8 mouse cellular contexts compared by ENCODE assay signal in the genomic region with DNA sequence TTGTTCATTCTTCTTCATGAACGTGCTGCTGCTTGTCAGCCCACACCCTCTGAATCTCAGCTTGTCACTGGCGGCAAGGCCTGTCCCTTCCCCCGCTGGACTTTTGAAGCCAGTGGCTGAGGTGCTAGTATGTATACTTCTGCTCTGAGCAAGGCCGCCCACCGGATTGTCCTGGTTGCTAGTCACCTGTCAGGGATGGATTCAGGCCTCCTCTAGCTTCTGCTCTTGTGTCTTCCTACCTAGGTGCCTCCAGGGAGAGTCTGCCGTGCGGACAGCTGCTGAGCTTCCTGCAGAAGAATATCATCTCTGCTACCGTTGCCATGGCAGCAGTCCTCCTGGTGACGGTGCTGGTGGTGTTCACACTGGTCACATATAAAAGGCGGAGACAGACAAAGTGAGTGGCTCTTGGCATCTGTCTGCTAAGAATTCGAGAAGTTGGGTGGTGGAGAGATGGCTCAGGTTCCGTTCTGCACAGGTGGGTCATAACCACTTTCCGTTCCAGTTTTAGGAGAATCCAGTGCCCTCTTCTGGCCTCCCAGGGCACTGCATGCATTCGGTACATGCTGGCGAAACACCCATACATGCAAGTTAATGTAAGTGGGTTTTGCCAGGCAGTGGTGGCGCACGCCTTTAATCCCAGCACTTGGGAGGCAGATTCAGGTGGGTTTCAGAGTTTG. TPM values are rescaled to one million over a fixed set of nuclear protein-coding genes. Genes with fewer than 3 reads are reported as not detected.
DNase-seq lines count a peak whose midpoint lies in the region; ATAC-seq and TF ChIP-seq lines count a peak whose summit lies in the region.

No protein-coding gene starts in this region.

- TF ChIP-seq CTCF in spleen, adult 2 months (IDR thresholded peaks at IDR 0.05; ENCODE audit: extremely low read depth, insufficient read depth, insufficient read length, insufficient replicate concordance) = peak; percentile 68; the same call in 1 of the 2 replicates

- no peak overlapping the region for H3K9ac ChIP-seq in embryonic facial prominence, embryonic 12.5 days
- H3K9ac ChIP-seq in kidney, embryonic 14.5 days (ENCODE audit: low read depth, low read length) = no peak overlapping the region
- H3K9ac ChIP-seq in limb, embryonic 13.5 days = no peak overlapping the region
- no peak overlapping the region for H3K9ac ChIP-seq in midbrain, embryonic 15.5 days

- ATAC-seq in embryonic facial prominence, embryonic 12.5 days (ENCODE audit: insufficient number of reproducible peaks, insufficient read depth, low FRiP score, low TSS enrichment) = peak; percentile 55; the same call in 1 of the 2 replicates
- peak; percentile 46; the same call in 1 of the 2 replicates for ATAC-seq in kidney, embryonic 14.5 days (ENCODE audit: low FRiP score, low TSS enrichment)
- peak; percentile 32; the same call in 1 of the 2 replicates for ATAC-seq in limb, embryonic 13.5 days (ENCODE audit: low FRiP score, low read depth)
- ATAC-seq in midbrain, embryonic 15.5 days (replicated peaks) = peak; percentile 89

- no peaks in the 10 kb centered on the region for H3K36me3 ChIP-seq in embryonic facial prominence, embryonic 12.5 days
- no peaks in the 10 kb centered on the region for H3K36me3 ChIP-seq in heart, embryonic 10.5 days
- H3K36me3 ChIP-seq in kidney, embryonic 14.5 days (ENCODE audit: control insufficient read depth, insufficient read depth, low read length) = no peaks in the 10 kb centered on the region
- no peaks in the 10 kb centered on the region for H3K36me3 ChIP-seq in limb, embryonic 13.5 days
- H3K36me3 ChIP-seq in midbrain, embryonic 15.5 days (replicated peaks) = no peaks in the 10 kb centered on the region
- no peaks in the 10 kb centered on the region for H3K36me3 ChIP-seq in spleen, adult 2 months (ENCODE audit: control insufficient read depth, insufficient read depth, low read length)

- TF ChIP-seq POLR2A in spleen, adult 2 months (IDR thresholded peaks at IDR 0.05; ENCODE audit: low read depth, low read length) = no peak

- no peak overlapping the region for H3K27ac ChIP-seq in embryonic facial prominence, embryonic 12.5 days
- H3K27ac ChIP-seq in heart, embryonic 10.5 days = no peak overlapping the region
- no peak overlapping the region for H3K27ac ChIP-seq in kidney, embryonic 14.5 days (ENCODE audit: low read depth, low read length)
- H3K27ac ChIP-seq in limb, embryonic 13.5 days = no peak overlapping the region
- H3K27ac ChIP-seq in midbrain, embryonic 15.5 days = peak overlapping the region; percentile 64
- no peak overlapping the region for H3K27ac ChIP-seq in spleen, adult 2 months (ENCODE audit: insufficient read depth, low read length)

- H3K4me3 ChIP-seq in embryonic facial prominence, embryonic 12.5 days = 0 out of 2 replicates have a peak overlapping the region, but pooled peaks have one; percentile 12
- peak overlapping the region; percentile 32; the same call in 1 of the 2 replicates for H3K4me3 ChIP-seq in heart, embryonic 10.5 days
- H3K4me3 ChIP-seq in kidney, embryonic 14.5 days (ENCODE audit: low read length) = peak overlapping the region; percentile 12; the same call in 1 of the 2 replicates
- peak overlapping the region; percentile 27 for H3K4me3 ChIP-seq in limb, embryonic 13.5 days
- H3K4me3 ChIP-seq in midbrain, embryonic 15.5 days = peak overlapping the region; percentile 31
- peak overlapping the region; percentile 7; the same call in 1 of the 2 replicates for H3K4me3 ChIP-seq in spleen, adult 2 months (ENCODE audit: extremely low read depth, insufficient read depth, insufficient read length)

- DNase-seq in A20 (ENCODE audit: low read depth, low spot score) = peak; percentile 82
- DNase-seq in adrenal gland, postnatal 25 days = peak; percentile 65
- DNase-seq in heart, embryonic 10.5 days (ENCODE audit: low spot score) = no peak
- peak; percentile 63 to 77 for DNase-seq in spleen, adult 2 months (ENCODE audit: low read depth in 1 of 2, low spot score in 2 of 2)

- no peaks in the 10 kb centered on the region for H3K9me3 ChIP-seq in embryonic facial prominence, embryonic 12.5 days
- no peaks in the 10 kb centered on the region for H3K9me3 ChIP-seq in heart, embryonic 10.5 days
- H3K9me3 ChIP-seq in kidney, embryonic 14.5 days (ENCODE audit: control insufficient read depth, low read length) = no peaks in the 10 kb centered on the region
- no peaks in the 10 kb centered on the region for H3K9me3 ChIP-seq in limb, embryonic 13.5 days
- H3K9me3 ChIP-seq in midbrain, embryonic 15.5 days = no peaks in the 10 kb centered on the region

- peaks cover 4% of the 10 kb centered on the region; the same call in 1 of the 2 replicates for H3K27me3 ChIP-seq in embryonic facial prominence, embryonic 12.5 days
- H3K27me3 ChIP-seq in heart, embryonic 10.5 days (ENCODE audit: insufficient read depth, poor library complexity, severe bottlenecking) = peaks cover 21% of the 10 kb centered on the region; the same call in 1 of the 2 replicates
- no peaks in the 10 kb centered on the region for H3K27me3 ChIP-seq in kidney, embryonic 14.5 days (ENCODE audit: control insufficient read depth, insufficient read depth, low read length)
- peaks cover 36% of the 10 kb centered on the region for H3K27me3 ChIP-seq in limb, embryonic 13.5 days
- no peaks in the 10 kb centered on the region for H3K27me3 ChIP-seq in midbrain, embryonic 15.5 days (replicated peaks)
- H3K27me3 ChIP-seq in spleen, adult 2 months (ENCODE audit: control insufficient read depth, insufficient read depth, low read length) = no peaks in the 10 kb centered on the region

- no peaks in the 10 kb centered on the region for H3K4me1 ChIP-seq in embryonic facial prominence, embryonic 12.5 days
- H3K4me1 ChIP-seq in heart, embryonic 10.5 days = peaks cover 17% of the 10 kb centered on the region; the same call in 1 of the 2 replicates
- no peaks in the 10 kb centered on the region for H3K4me1 ChIP-seq in kidney, embryonic 14.5 days (ENCODE audit: control insufficient read depth, insufficient read depth, low read length)
- peaks cover 5% of the 10 kb centered on the region for H3K4me1 ChIP-seq in limb, embryonic 13.5 days
- peaks cover 14% of the 10 kb centered on the region for H3K4me1 ChIP-seq in midbrain, embryonic 15.5 days
- no peaks in the 10 kb centered on the region for H3K4me1 ChIP-seq in spleen, adult 2 months (ENCODE audit: control insufficient read depth, insufficient read depth, insufficient read length)

- H3K4me2 ChIP-seq in embryonic facial prominence, embryonic 12.5 days (replicated peaks) = peak overlapping the region; percentile 42
- H3K4me2 ChIP-seq in kidney, embryonic 14.5 days (replicated peaks; ENCODE audit: low read depth, low read length) = peak overlapping the region; percentile 21
- H3K4me2 ChIP-seq in limb, embryonic 13.5 days (replicated peaks) = peak overlapping the region; percentile 56
- H3K4me2 ChIP-seq in midbrain, embryonic 15.5 days = peak overlapping the region; percentile 53

- WGBS in embryonic facial prominence, embryonic 12.5 days = 24% methylated on average over 17 of the region's 17 CpGs
- WGBS in heart, embryonic 10.5 days = 30% methylated on average over 17 of the region's 17 CpGs
- 26% methylated on average over 17 of the region's 17 CpGs for WGBS in kidney, embryonic 14.5 days
- WGBS in limb, embryonic 13.5 days = 21% methylated on average over 17 of the region's 17 CpGs
- WGBS in midbrain, embryonic 15.5 days = 15% methylated on average over 17 of the region's 17 CpGs
- 23% methylated on average over 17 of the region's 17 CpGs for whole genome bisulfite sequencing in spleen, adult 2 months

RNA-seq across cellular contexts. Expression of a gene that starts 17.2 kb away (rescaled TPM):
- 0.58 and 1.5 TPM in 2 replicates for total RNA-seq in adrenal gland, postnatal 25 days (2021)
- 0.51 and 0.65 TPM in 2 replicates for polyA plus RNA-seq in embryonic facial prominence, embryonic 12.5 days (2016; fragmentation: Nextera tagmentation; extraction: Ambion mirVana)
- 0.05 and 0.27 TPM in 2 replicates for polyA plus RNA-seq in heart, embryonic 10.5 days (2016; fragmentation: Nextera tagmentation; extraction: Ambion mirVana)
- 0.18 and 0.46 TPM in 2 replicates for polyA plus RNA-seq in kidney, embryonic 14.5 days (2014; fragmentation: Nextera tagmentation; extraction: Ambion mirVana)
- 0.34 and 1.2 TPM in 2 replicates for polyA plus RNA-seq in limb, embryonic 13.5 days (2015; fragmentation: Nextera tagmentation; extraction: Ambion mirVana)
- polyA plus RNA-seq in midbrain, embryonic 15.5 days (2015; fragmentation: Nextera tagmentation; extraction: Ambion mirVana) = 1.8 and 2.7 TPM in 2 replicates
- polyA plus RNA-seq in spleen, adult 2 months (2012; rRNA removed) = 40.5 and 59.0 TPM in 2 replicates

RNA-seq across cellular contexts. Expression of a gene that starts 30.2 kb away (rescaled TPM):
- total RNA-seq in adrenal gland, postnatal 25 days (2021) = 119 and 140 TPM in 2 replicates
- polyA plus RNA-seq in embryonic facial prominence, embryonic 12.5 days (2016; fragmentation: Nextera tagmentation; extraction: Ambion mirVana) = 110 and 117 TPM in 2 replicates
- polyA plus RNA-seq in heart, embryonic 10.5 days (2016; fragmentation: Nextera tagmentation; extraction: Ambion mirVana) = 126 and 133 TPM in 2 replicates
- 59.9 and 93.0 TPM in 2 replicates for polyA plus RNA-seq in kidney, embryonic 14.5 days (2014; fragmentation: Nextera tagmentation; extraction: Ambion mirVana)
- polyA plus RNA-seq in limb, embryonic 13.5 days (2015; fragmentation: Nextera tagmentation; extraction: Ambion mirVana) = 105 and 119 TPM in 2 replicates
- 110 and 112 TPM in 2 replicates for polyA plus RNA-seq in midbrain, embryonic 15.5 days (2015; fragmentation: Nextera tagmentation; extraction: Ambion mirVana)
- 76.6 and 85.5 TPM in 2 replicates for polyA plus RNA-seq in spleen, adult 2 months (2012; rRNA removed)

RNA-seq across cellular contexts. Expression of a gene that starts 34.5 kb away (rescaled TPM):
- not detected in 2 replicates for total RNA-seq in adrenal gland, postnatal 25 days (2021)
- polyA plus RNA-seq in embryonic facial prominence, embryonic 12.5 days (2016; fragmentation: Nextera tagmentation; extraction: Ambion mirVana) = 0.25 TPM in 1 of 2 replicates, not detected in the other
- polyA plus RNA-seq in heart, embryonic 10.5 days (2016; fragmentation: Nextera tagmentation; extraction: Ambion mirVana) = not detected in 2 replicates
- 0.34 TPM in 1 of 2 replicates, not detected in the other for polyA plus RNA-seq in kidney, embryonic 14.5 days (2014; fragmentation: Nextera tagmentation; extraction: Ambion mirVana)
- not detected in 2 replicates for polyA plus RNA-seq in limb, embryonic 13.5 days (2015; fragmentation: Nextera tagmentation; extraction: Ambion mirVana)
- polyA plus RNA-seq in midbrain, embryonic 15.5 days (2015; fragmentation: Nextera tagmentation; extraction: Ambion mirVana) = 0.84 and 1.1 TPM in 2 replicates
- not detected in 2 replicates for polyA plus RNA-seq in spleen, adult 2 months (2012; rRNA removed)

RNA-seq across cellular contexts. Expression of a gene that starts 53.2 kb away (rescaled TPM):
- total RNA-seq in adrenal gland, postnatal 25 days (2021) = 788 and 983 TPM in 2 replicates
- polyA plus RNA-seq in embryonic facial prominence, embryonic 12.5 days (2016; fragmentation: Nextera tagmentation; extraction: Ambion mirVana) = 471 and 489 TPM in 2 replicates
- polyA plus RNA-seq in heart, embryonic 10.5 days (2016; fragmentation: Nextera tagmentation; extraction: Ambion mirVana) = 894 and 1,099 TPM in 2 replicates
- polyA plus RNA-seq in kidney, embryonic 14.5 days (2014; fragmentation: Nextera tagmentation; extraction: Ambion mirVana) = 659 and 772 TPM in 2 replicates
- polyA plus RNA-seq in limb, embryonic 13.5 days (2015; fragmentation: Nextera tagmentation; extraction: Ambion mirVana) = 479 and 511 TPM in 2 replicates
- polyA plus RNA-seq in midbrain, embryonic 15.5 days (2015; fragmentation: Nextera tagmentation; extraction: Ambion mirVana) = 612 and 618 TPM in 2 replicates
- 160 and 241 TPM in 2 replicates for polyA plus RNA-seq in spleen, adult 2 months (2012; rRNA removed)

Comparison
In these comparisons a context has a peak if more than half of its experiments do, and no peak if none do; other contexts are left out.
1. ATAC-seq: peak in every context shown above with its lines; median percentile 89 in midbrain, embryonic 15.5 days; 55 in embryonic facial prominence, embryonic 12.5 days; 46 in kidney, embryonic 14.5 days; 32 in limb, embryonic 13.5 days.
2. RNA of a gene that starts 17.2 kb away (polyA plus RNA-seq): 40.5 to 59.0 TPM in spleen, adult 2 months; 1.8 to 2.7 TPM in midbrain, embryonic 15.5 days, 0.51 to 0.65 TPM in embryonic facial prominence, embryonic 12.5 days, 0.34 to 1.2 TPM in limb, embryonic 13.5 days, 0.18 to 0.46 TPM in kidney, embryonic 14.5 days and 0.05 to 0.27 TPM in heart, embryonic 10.5 days; every median in the first group is over 10 times any median in the second.
3. Peak in every context shown above with its lines, with median percentiles within 50 percentile points of each other: H3K4me2 ChIP-seq and H3K4me3 ChIP-seq.